Mouse (Mus musculus) spleen, adult 2 months (tissue): ENCODE measurements around the gene Cuta.

Source experiments
- CTCF ChIP-seq: fragments of 200-500 bp; IDR thresholded peaks from 2 replicates; pipeline ENCODE4 v1.5.1; 2011; ENCODE audit warnings: mild to moderate bottlenecking, inconsistent platforms; ENCODE audit not compliant: insufficient read depth, insufficient read length, insufficient replicate concordance; ENCODE audit errors: extremely low read depth
- POLR2A ChIP-seq: fragments of 200-500 bp; IDR thresholded peaks from 2 replicates; pipeline ENCODE4 v1.6.1; 2011; ENCODE audit warnings: low read depth, low read length, inconsistent platforms

GRCm38 (mm10) chr17:26941031-26941789 is 1.8 kb upstream of the Cuta start, which contains the start of gene Syngap1:
- TF ChIP-seq CTCF (no peak), POLR2A (no peak)
